Mouse (Mus musculus) midbrain, embryonic 15.5 days (tissue): ENCODE data around the gene Tle3. TPM values are rescaled to one million over a fixed set of nuclear protein-coding genes. Genes with fewer than 3 reads are reported as not detected.

Experiments
- ATAC-seq: fragments of 200-750 bp; cut with Nextera tagmentation; replicated peaks from 2 replicates; pipeline ENCODE4 v1.8.0; 2017; ENCODE audit warnings: moderate TSS enrichment
- H3K27ac ChIP-seq: fragments of 300-500 bp; sonication (generic); 2 replicates; pipeline ENCODE4 v1.5.1; 2015; ENCODE audit warnings: mild to moderate bottlenecking, inconsistent platforms
- H3K27me3 ChIP-seq: fragments of 300-500 bp; sonication (generic); replicated peaks from 2 replicates; pipeline ENCODE4 v1.6.1; 2015; ENCODE audit warnings: inconsistent platforms
- H3K36me3 ChIP-seq: fragments of 300-500 bp; sonication (generic); replicated peaks from 2 replicates; pipeline ENCODE4 v1.6.1; 2015; ENCODE audit warnings: inconsistent platforms
- H3K4me1 ChIP-seq: fragments of 300-500 bp; sonication (generic); 2 replicates; pipeline ENCODE4 v1.6.1; 2015; ENCODE audit warnings: inconsistent platforms
- H3K4me2 ChIP-seq: fragments of 300-500 bp; sonication (generic); 2 replicates; pipeline ENCODE4 v1.6.1; 2015; ENCODE audit warnings: inconsistent platforms, mild to moderate bottlenecking, moderate library complexity
- H3K4me3 ChIP-seq: fragments of 300-500 bp; sonication (generic); 2 replicates; pipeline ENCODE4 v1.5.1; 2015; ENCODE audit warnings: mild to moderate bottlenecking, inconsistent platforms
- H3K9ac ChIP-seq: fragments of 300-500 bp; sonication (generic); 2 replicates; pipeline ENCODE4 v1.6.1; 2015; ENCODE audit warnings: mild to moderate bottlenecking, inconsistent platforms
- H3K9me3 ChIP-seq: fragments of 300-500 bp; sonication (generic); 2 replicates; pipeline ENCODE4 v1.6.1; 2016; ENCODE audit warnings: inconsistent platforms
- WGBS: fragments of 180-500 bp; shearing (Covaris S2); methylation state at CpG from one replicate; pipeline ENCODE4 v1.1.7; 2015; ENCODE audit warnings: mixed read lengths; 5-methylcytosine and 5-hydroxymethylcytosine counted together
- polyA plus RNA-seq: library from polyadenylated mRNA; unstranded; fragments of >200 nt; fragmentation: Nextera tagmentation; extraction: Ambion mirVana; gene quantifications from 2 replicates; pipeline ENCODE4 v1.2.1, GENCODE M21; 2015

Tle3 gene
- polyA plus RNA-seq, 1 experiment from 2014 or later, result 34.9 TPM

GRCm38 (mm10) chr9:61445151-61445550 is 73.0 kb downstream of the Tle3 start:
- no peak for ATAC-seq
- no peak overlapping the region for H3K27ac ChIP-seq
- H3K9ac ChIP-seq, result no peak overlapping the region
- H3K4me1 ChIP-seq, result peaks cover 25% of the 10 kb centered on the region
- H3K27me3 ChIP-seq, result no peaks in the 10 kb centered on the region
- H3K9me3 ChIP-seq, result no peaks in the 10 kb centered on the region
- 83% methylated on average over 2 of the region's 2 CpGs for WGBS
- H3K4me3 ChIP-seq, result no peak overlapping the region
- H3K4me2 ChIP-seq, result no peak overlapping the region
- no peaks in the 10 kb centered on the region for H3K36me3 ChIP-seq

DNA sequence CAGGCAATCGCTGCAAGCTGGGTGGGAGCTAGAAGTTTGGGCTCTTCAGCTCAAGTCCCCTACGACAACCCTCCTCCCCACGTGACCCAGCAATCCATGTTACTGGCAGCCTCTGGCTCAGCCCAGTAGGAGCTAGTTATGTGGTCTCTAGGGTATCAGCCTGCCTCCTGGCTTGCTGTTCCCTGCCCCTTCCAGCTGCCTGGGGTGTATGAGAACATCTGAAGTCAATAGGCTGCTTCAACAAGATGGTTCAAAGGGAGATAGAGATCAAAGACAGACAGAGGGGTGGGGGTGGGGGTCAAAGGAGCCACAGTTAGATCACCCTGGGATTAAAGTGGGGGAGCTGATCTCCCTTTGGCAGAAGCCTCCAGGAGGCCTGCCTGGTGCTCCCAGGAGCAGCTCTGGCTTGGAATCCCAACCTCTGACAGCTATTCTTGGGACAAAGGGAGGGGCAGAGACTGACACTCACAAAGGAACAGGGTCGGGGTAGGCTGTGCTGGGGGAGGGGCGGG is 73.6 kb downstream of the Tle3 start:
- Histone ChIP-seq H3K36me3 (no peaks in the 10 kb centered on the region), H3K9ac (no peak overlapping the region), H3K27ac (no peak overlapping the region), H3K4me1 (peaks cover 24% of the 10 kb centered on the region), H3K27me3 (no peaks in the 10 kb centered on the region), H3K4me2 (no peak overlapping the region), H3K4me3 (no peak overlapping the region), H3K9me3 (no peaks in the 10 kb centered on the region)
- WGBS, result 13% methylated on average over 5 of the region's 5 CpGs
- ATAC-seq, result no peak

DNA sequence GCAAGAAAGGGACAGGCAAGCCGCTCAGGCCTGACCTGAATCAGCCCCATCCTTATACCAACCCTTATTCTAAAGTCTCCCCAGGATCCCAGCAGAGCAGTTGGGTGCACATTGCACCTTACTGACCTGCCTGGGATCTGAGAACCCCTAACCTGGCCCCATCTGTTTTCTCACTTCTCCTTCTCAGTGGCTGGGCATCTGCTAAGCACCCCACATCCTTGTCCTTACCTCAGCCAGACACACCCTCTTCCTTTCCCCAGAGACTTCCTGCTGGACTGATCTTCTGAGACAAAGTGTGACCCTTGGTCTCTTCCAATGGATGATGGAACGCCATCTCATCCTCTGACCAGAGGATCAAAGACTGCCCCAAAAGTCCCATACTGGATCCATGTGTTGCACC is 74.8 kb downstream of the Tle3 start:
- Histone ChIP-seq H3K4me2 (no peak overlapping the region), H3K4me1 (peaks cover 16% of the 10 kb centered on the region), H3K27ac (no peak overlapping the region), H3K9me3 (no peaks in the 10 kb centered on the region), H3K4me3 (no peak overlapping the region), H3K27me3 (no peaks in the 10 kb centered on the region), H3K36me3 (no peaks in the 10 kb centered on the region), H3K9ac (no peak overlapping the region)
- ATAC-seq, result no peak
- 80% methylated on average over 2 of the region's 2 CpGs for WGBS

DNA sequence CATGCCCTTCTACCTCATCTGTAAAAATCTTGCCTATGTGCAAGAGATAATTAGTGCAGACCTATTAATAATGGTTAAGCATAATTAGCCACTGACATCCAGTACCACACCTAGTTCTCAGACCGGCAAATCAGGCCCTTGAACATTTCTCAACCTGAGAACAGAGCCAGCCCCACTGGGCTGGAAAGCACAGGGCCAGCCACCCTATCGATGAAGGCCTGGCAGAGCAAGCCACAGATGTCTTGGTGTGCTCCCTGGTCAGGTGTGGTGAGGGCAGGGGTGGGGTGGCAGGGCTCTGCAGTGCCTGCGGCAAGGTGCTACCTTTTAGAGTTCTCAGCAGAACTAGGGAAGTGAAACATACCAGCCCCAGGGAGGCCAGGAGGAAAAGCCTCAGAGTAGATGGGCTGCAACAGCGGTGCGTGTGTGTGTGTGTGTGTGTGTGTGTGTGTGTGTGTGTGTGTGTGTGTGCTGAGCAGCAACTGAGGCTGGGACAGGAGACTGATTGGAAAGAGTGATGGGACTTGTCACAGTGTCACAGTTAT is 77.3 kb downstream of the Tle3 start:
- H3K4me1 ChIP-seq, result peaks cover 7% of the 10 kb centered on the region
- H3K4me2 ChIP-seq, result no peak overlapping the region
- H3K9me3 ChIP-seq, result no peaks in the 10 kb centered on the region
- 75% methylated on average over 5 of the region's 5 CpGs for WGBS
- no peaks in the 10 kb centered on the region for H3K36me3 ChIP-seq
- ATAC-seq, result no peak
- no peak overlapping the region for H3K9ac ChIP-seq
- H3K27ac ChIP-seq, result no peak overlapping the region
- no peak overlapping the region for H3K4me3 ChIP-seq
- no peaks in the 10 kb centered on the region for H3K27me3 ChIP-seq

DNA sequence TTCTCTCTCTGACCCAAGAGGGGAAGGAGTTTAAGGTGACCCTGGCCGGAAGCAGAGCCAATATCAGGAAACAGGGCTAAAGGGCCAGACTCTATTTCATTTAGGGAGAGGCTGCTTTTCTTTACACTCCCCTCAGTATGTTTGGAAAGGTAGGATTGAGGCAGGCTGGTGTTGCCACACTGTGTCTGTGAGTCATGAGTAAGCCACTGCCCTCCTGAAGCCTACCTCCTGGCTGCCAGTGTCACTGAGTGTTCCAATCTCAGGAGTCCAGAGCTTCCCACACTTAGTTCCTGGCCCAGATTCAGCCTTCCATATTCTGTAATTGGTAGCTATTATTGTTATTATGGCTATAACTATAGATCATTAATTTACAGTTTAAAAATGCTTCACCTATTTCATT is 79.9 kb downstream of the Tle3 start:
- H3K27me3 ChIP-seq, result no peaks in the 10 kb centered on the region
- 80% methylated on average over 1 of the region's 1 CpGs for WGBS

GRCm38 (mm10) chr9:61455861-61456261 is 83.7 kb downstream of the Tle3 start:
- no peak overlapping the region for H3K9ac ChIP-seq
- no peak for ATAC-seq
- H3K36me3 ChIP-seq, result no peaks in the 10 kb centered on the region
- no peak overlapping the region for H3K27ac ChIP-seq
- no peaks in the 10 kb centered on the region for H3K9me3 ChIP-seq
- H3K27me3 ChIP-seq, result no peaks in the 10 kb centered on the region; the same call in 1 of the 2 replicates
- no peak overlapping the region for H3K4me2 ChIP-seq
- no peak overlapping the region for H3K4me3 ChIP-seq
- WGBS, result 86% methylated on average over 6 of the region's 6 CpGs
- H3K4me1 ChIP-seq, result peaks cover 11% of the 10 kb centered on the region

More for the DNA sequence above, 79.9 kb downstream of the Tle3 start:
- Histone ChIP-seq H3K36me3 (no peaks in the 10 kb centered on the region), H3K4me1 (peaks cover 3% of the 10 kb centered on the region; the same call in 1 of the 2 replicates), H3K9ac (no peak overlapping the region), H3K9me3 (no peaks in the 10 kb centered on the region), H3K27ac (no peak overlapping the region), H3K4me3 (no peak overlapping the region), H3K4me2 (no peak overlapping the region)
- no peak for ATAC-seq

DNA sequence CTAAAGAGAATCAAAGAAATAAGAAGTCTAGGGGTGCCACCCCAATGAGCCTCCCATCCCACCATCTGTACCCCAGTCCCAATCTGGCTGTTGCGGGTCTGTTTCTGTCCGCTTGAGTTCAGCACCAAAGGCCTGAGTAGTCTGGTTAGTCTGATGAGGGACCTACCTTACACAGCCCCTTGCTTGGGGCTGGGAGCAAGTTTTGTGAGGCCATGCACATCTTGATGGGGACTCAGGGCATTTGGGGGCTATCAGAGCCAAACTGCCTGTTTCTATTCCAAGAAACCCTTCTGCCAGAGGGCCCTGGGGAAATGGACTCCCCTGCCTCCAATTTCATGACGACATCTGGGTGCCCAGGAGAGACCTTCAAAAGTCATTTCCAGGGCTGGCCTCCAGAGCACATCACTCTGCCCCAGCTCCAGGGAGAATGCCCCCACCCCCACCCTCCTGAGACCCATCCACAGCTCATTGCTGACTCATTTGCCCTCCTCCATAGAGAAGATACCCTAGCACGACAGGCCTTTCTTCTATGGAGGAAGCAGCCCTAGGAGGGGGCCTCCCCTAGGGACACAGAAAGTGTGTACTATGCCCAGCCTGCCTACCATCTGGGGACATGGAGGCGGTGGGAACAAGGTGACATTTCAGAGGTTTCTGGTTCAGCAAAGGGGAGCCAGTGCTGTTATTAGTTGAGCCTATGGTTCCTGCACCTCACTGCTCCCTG is 84.4 kb downstream of the Tle3 start:
- 65% methylated on average over 5 of the region's 5 CpGs for WGBS
- H3K27me3 ChIP-seq, result no peaks in the 10 kb centered on the region; the same call in 1 of the 2 replicates

GRCm38 (mm10) chr9:61457162-61457523 is 85.0 kb downstream of the Tle3 start:
- no peak overlapping the region for H3K4me3 ChIP-seq
- peaks cover 11% of the 10 kb centered on the region for H3K4me1 ChIP-seq
- WGBS, result 41% methylated on average over 10 of the region's 10 CpGs
- H3K27ac ChIP-seq, result no peak overlapping the region
- H3K4me2 ChIP-seq, result no peak overlapping the region
- H3K9ac ChIP-seq, result no peak overlapping the region
- no peaks in the 10 kb centered on the region for H3K36me3 ChIP-seq
- ATAC-seq, result no peak
- H3K9me3 ChIP-seq, result no peaks in the 10 kb centered on the region
- H3K27me3 ChIP-seq, result no peaks in the 10 kb centered on the region; the same call in 1 of the 2 replicates

More for the DNA sequence above, 84.4 kb downstream of the Tle3 start:
- Histone ChIP-seq H3K4me1 (peaks cover 11% of the 10 kb centered on the region), H3K4me3 (no peak overlapping the region), H3K9ac (no peak overlapping the region), H3K4me2 (no peak overlapping the region), H3K9me3 (no peaks in the 10 kb centered on the region), H3K36me3 (no peaks in the 10 kb centered on the region), H3K27ac (no peak overlapping the region)
- ATAC-seq, result no peak

DNA sequence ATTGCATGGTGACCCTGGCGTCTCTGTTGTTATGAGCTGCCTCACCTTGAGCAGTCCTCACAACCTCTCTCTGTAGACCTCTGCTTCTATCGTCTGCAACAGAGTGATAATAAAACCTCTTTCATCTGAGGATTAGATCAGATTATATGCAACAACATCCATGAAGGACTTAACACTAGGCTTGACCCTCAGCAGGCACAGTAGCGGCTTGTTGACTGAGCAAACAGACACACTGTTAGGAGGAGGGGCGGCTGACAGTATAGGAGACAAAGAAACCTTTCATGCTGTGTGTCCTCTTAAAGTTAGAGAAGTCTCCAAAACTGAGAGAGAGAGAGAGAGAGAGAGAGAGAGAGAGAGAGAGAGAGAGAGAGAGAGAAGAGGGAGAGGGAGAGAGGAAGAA is 89.7 kb downstream of the Tle3 start:
- H3K9me3 ChIP-seq, result no peaks in the 10 kb centered on the region
- no peak overlapping the region for H3K9ac ChIP-seq
- H3K4me1 ChIP-seq, result peaks cover 10% of the 10 kb centered on the region
- H3K27ac ChIP-seq, result no peak overlapping the region
- H3K4me2 ChIP-seq, result no peak overlapping the region
- no peaks in the 10 kb centered on the region for H3K36me3 ChIP-seq
- no peak overlapping the region for H3K4me3 ChIP-seq
- no peak for ATAC-seq
- H3K27me3 ChIP-seq, result peaks cover 8% of the 10 kb centered on the region
- WGBS, result 28% methylated on average over 4 of the region's 4 CpGs

DNA sequence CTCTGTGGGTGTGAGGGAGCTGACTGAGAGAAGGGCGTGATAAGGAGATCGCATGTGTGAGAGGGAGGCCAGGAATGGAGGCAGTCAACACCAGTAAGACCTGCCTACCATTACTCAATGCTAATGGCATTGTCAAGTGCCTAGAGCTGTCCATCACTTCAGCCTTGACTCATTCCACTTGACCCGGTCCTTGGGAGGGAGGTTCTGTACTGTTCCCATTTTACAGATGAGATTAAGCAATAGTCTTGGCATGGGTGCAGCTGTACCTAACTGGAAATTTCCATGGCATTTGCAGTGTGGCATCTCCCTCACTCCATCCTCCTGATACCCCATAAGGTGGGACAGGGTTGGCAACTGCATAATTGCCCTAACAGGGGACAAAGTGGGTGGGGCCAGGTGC is 95.3 kb downstream of the Tle3 start:
- WGBS, result 94% methylated on average over 3 of the region's 3 CpGs

More for the DNA sequence above, 95.3 kb downstream of the Tle3 start:
- Histone ChIP-seq H3K27ac (no peak overlapping the region), H3K36me3 (no peaks in the 10 kb centered on the region), H3K4me1 (peaks cover 14% of the 10 kb centered on the region), H3K9ac (no peak overlapping the region), H3K27me3 (peaks cover 8% of the 10 kb centered on the region; the same call in 1 of the 2 replicates), H3K4me2 (no peak overlapping the region), H3K9me3 (no peaks in the 10 kb centered on the region), H3K4me3 (no peak overlapping the region)
- no peak for ATAC-seq
